Mouse (Mus musculus): ENCODE results near the gene Rab22a. TPM values are rescaled to one million over a fixed set of nuclear protein-coding genes. Genes with fewer than 3 reads are reported as not detected.

Rab22a gene
- total RNA-seq (2023) = 10 to 100 TPM; 17.4 to 25.2 TPM

DNA sequence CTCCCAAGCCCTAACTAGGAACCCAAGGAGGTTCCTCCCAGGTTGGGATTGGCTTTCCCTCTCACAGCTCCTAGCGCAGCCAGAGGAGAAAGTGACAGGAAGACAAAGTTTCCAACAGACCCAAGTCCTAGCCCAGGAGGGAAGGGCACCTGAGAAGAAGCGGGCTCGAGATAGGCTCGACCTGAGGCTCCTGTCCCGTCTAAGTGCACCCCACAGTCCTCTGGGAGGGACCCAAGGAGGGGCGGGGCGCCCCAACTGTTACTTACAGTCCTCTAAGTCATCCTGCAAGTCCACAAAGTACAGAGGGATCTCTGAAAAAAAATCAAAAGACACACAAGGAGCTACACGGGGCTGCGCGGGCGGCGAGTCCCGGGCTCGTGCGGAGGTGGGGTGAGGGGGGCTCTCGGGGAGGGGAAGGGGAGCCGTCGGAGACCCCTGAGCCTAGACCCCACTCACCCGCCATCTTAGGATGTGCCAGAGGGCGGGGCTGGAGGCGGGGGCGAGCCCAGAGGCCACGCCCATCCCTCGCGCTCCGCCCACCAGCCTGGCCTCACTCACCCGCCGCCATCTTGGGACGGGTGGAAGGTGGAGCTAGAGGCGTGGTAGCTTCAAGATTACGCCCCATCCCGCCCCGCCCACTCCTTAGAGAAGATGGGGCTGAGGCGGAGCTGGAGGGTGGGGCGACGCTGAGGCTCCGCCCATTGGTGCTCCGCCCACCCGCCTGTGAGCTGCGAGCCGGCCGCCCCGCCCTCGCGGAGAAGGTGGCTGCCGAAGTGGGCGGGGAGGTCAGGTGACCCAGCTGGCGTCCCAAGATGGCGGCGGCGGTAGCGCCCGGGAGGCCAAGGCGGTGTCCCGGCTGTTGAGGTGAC lies at the start of gene Rab22a:
Gene Rab22a, plus strand, starts transcription at position 704 of the 869 bp plus-strand sequence.

DNA sequence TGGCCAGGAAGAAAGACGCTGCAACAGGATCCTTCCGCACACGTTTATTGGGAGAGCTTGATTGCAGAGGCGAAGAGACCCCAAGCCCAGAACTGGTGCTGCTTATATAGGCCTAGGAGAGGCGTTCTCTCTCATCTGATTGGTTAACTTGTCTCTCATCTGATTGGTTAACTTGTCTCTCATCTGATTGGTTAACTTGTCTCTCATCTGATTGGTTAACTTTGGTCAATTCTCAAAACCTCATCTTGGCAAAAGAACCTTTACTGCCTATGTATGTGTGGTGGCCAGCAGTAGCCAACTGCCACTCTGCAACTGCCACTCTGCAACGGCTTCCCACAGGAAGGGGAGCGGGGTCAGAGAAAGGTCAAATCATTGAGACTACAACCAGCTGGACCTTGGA lies 59.6 kb downstream of the Rab22a start, which contains the start of gene 1700010B08Rik:
Gene 1700010B08Rik, plus strand, starts transcription at position 301 of the 400 bp plus-strand sequence.

DNA sequence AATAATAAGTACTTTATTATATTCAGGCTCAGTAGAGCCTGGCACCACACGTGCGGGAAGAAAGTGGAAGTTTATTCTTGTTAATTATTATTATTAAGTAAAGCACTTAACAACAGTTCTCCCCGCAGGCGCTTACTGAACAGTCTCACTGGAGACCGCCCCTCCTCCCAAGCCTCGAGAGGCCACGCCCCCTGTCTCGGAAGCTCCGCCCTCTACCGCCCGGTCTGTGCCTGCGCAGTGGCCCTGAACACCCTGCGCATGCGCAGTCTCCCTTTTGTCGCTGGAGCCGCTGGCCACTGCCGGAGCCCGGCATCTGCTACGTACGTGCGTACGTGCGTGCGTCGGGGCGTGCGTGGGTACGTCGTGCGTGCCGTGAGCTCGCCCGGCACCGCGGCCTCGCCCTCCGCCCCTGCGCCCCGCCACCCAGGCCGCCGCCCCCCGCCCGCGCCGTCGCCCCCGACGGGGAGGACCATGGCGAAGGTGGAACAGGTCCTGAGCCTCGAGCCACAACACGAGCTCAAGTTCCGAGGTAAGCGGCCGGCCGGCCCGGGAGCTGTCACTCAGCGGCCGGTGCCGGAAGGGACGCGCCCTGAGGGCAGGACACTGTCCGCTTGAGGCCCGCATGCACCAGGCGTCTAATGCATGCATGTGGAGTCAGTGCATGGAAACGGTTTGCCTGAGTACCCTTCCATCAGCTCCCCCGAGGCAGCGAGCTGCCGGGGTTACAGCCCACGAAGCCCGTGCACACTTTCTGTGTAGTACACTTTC lies 77.8 kb downstream of the Rab22a start, which contains the start of gene Vapb:
Gene Vapb, plus strand, starts transcription at position 290 of the 768 bp plus-strand sequence.

Other genes with a start within 250 kb of the Rab22a start
- gene 1700021F07Rik, start 137.2 kb upstream of the Rab22a start, total RNA-seq (2023) = not detected
- not detected for gene Ankrd60, start 81.4 kb upstream of the Rab22a start, total RNA-seq (2023)
- not detected for gene 1700010B08Rik, start 59.7 kb downstream of the Rab22a start, total RNA-seq (2023)
- gene Vapb, start 77.8 kb downstream of the Rab22a start, total RNA-seq (2023) = 10 to 100 TPM; 34.1 to 35.0 TPM

All from B cell, adult 67 days (primary cell).